Mouse (Mus musculus): ENCODE results near the gene Hist1h2ah.

DNA sequence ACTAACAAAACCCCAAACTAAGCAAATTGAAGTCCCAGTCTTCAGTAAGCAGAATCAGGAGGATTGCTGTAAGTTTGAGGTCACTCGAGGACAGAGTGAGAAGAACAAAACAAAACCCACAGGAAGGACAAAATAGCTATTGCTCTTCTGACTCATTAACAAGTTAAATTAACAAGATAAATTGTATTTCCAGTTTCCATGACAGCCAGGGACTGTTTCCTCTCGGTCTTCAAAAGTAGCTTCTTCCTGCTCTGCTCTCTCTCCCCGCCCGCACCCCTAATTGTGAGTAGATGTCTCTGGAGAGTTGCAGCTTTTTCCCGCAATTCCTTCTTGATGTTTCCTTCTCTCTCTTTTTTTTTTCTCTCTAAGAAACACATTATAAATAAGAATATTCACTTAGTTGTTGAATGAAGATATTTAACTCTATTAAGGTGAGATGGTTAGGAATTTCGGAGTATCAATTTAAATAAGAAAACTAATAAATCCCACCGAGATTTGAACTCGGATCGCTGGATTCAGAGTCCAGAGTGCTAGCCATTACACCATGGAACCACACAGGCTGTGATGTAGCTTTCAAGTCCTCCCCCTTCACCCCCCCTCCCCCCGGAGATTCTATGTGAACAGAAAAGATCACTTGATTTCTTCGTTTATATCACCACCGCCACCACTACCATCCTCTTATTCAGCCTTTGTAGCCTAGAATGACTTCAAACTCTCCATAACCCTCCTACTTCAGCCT lies 39.1 kb downstream of the Hist1h2ah start:
- TF ChIP-seq CTCF (IDR thresholded peaks at IDR 0.05): no peak
- no peak for TF ChIP-seq POLR2A (IDR thresholded peaks at IDR 0.05; ENCODE audit: insufficient read depth, low read depth, low read length)
